ENCODE assay signal across 8 mouse cellular contexts in the genomic region with DNA sequence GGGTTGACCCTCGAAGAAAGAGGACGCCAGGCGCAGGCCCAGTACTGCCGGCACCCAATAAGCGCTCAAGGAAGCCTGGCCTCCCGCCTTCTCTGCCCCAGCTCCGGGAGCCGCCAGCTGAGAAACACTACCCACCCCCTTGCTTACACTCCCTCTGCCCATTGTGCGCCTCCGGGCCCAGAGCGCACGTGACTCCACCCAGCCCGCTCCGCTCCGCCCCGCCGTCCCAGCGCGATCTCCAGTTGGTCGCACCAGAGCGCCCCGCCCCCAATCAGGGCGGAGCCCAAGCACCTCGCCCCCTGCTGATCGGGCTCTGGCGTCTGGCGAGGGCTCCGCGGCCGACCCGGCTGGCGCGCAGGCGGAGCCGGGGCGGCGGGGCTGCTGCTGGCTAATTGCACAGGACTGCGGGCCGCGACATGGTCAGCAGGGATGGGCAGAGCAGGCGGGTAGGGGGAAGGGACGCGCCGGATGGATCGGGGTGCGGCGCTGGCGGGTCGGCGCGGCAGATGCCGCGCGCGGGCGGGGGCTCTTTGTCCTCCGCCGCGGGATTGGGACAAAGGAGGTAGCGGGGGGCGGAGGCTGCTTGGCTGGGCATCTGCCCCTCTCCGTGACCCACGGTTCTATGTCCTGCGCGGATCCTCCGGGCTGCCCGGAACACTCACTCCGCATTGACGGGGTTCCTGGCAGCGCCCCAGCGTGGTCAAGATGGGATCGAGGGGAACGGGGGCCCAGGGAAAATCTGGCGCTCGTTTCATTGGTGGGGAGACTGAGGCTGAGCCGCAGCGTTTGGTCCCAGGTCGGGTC. TPM values are rescaled to one million over a fixed set of nuclear protein-coding genes. Genes with fewer than 3 reads are reported as not detected.
A peak's percentile ranks its signal among the peaks of the same experiment; 100 is the strongest.
DNase-seq lines count a peak whose midpoint lies in the region; ATAC-seq and TF ChIP-seq lines count a peak whose summit lies in the region.

Gene Litaf (minus strand): TSS at position 129 of the 804 bp plus-strand sequence.

- WGBS in forebrain, embryonic 12.5 days, result under 1% methylated on average over 78 of the region's 78 CpGs
- under 1% methylated on average over 66 of the region's 78 CpGs for WGBS in heart, postnatal 0 days
- under 1% methylated on average over 75 of the region's 78 CpGs for WGBS in liver, embryonic 16.5 days (ENCODE audit: insufficient replicate concordance)
- under 1% methylated on average over 68 of the region's 78 CpGs for WGBS in neural tube, embryonic 13.5 days

- H3K36me3 ChIP-seq in E14TG2a.4 (ENCODE audit: insufficient read depth, low read length), result peaks cover 5% of the 10 kb centered on the region
- H3K36me3 ChIP-seq in forebrain, embryonic 12.5 days (replicated peaks), result peaks cover 4% of the 10 kb centered on the region; the same call in 1 of the 2 replicates
- H3K36me3 ChIP-seq in heart, postnatal 0 days (replicated peaks; ENCODE audit: control insufficient read depth, insufficient read depth, low read length), result no peaks in the 10 kb centered on the region
- no peaks in the 10 kb centered on the region for H3K36me3 ChIP-seq in liver, embryonic 16.5 days (ENCODE audit: control insufficient read depth, insufficient read depth)
- H3K36me3 ChIP-seq in neural tube, embryonic 13.5 days, result peaks cover under 1% of the 10 kb centered on the region; the same call in 1 of the 2 replicates
- H3K36me3 ChIP-seq in testis, adult 2 months (ENCODE audit: control insufficient read depth, insufficient read depth, low read length), result no peaks in the 10 kb centered on the region

- no peaks in the 10 kb centered on the region for H3K9me3 ChIP-seq in E14TG2a.4 (ENCODE audit: low read length)
- H3K9me3 ChIP-seq in forebrain, embryonic 12.5 days, result no peaks in the 10 kb centered on the region
- no peaks in the 10 kb centered on the region for H3K9me3 ChIP-seq in heart, postnatal 0 days (replicated peaks; ENCODE audit: control insufficient read depth, low read length)
- no peaks in the 10 kb centered on the region for H3K9me3 ChIP-seq in liver, embryonic 16.5 days (replicated peaks; ENCODE audit: control insufficient read depth, low read length)
- no peaks in the 10 kb centered on the region for H3K9me3 ChIP-seq in neural tube, embryonic 13.5 days

- no peak for TF ChIP-seq CTCF in E14TG2a.4 (conservative IDR thresholded peaks at IDR 0.05; ENCODE audit: low read length)
- TF ChIP-seq CTCF in heart, postnatal 0 days (IDR thresholded peaks at IDR 0.05; ENCODE audit: low read depth), result peak; percentile 44
- TF ChIP-seq CTCF in testis, adult 2 months (IDR thresholded peaks at IDR 0.05; ENCODE audit: control insufficient read depth, insufficient read depth, insufficient replicate concordance, low read depth, low read length), result no peak

- H3K4me1 ChIP-seq in E14TG2a.4 (replicated peaks; ENCODE audit: low read depth, low read length), result peaks cover 31% of the 10 kb centered on the region
- H3K4me1 ChIP-seq in forebrain, embryonic 12.5 days, result peaks cover 68% of the 10 kb centered on the region
- H3K4me1 ChIP-seq in heart, postnatal 0 days (ENCODE audit: control insufficient read depth, insufficient read depth), result peaks cover 48% of the 10 kb centered on the region
- peaks cover 14% of the 10 kb centered on the region for H3K4me1 ChIP-seq in liver, embryonic 16.5 days (ENCODE audit: control insufficient read depth, low read depth, low read length)
- H3K4me1 ChIP-seq in neural tube, embryonic 13.5 days (replicated peaks), result peaks cover 76% of the 10 kb centered on the region
- peaks cover 14% of the 10 kb centered on the region for H3K4me1 ChIP-seq in testis, adult 2 months (ENCODE audit: control insufficient read depth, insufficient read depth, low read length)

- DNase-seq in c-Kit-positive CD71-positive TER-119-positive erythroid progenitor cells, embryonic 14.5 days (ENCODE audit: low spot score), result peak; percentile 88
- peak; percentile 98 for DNase-seq in heart, postnatal 0 days (ENCODE audit: low spot score)
- peak; percentile 98 to 99 for DNase-seq in kidney, postnatal 4 days

- H3K9ac ChIP-seq in forebrain, embryonic 12.5 days, result peak within 1 kb of the TSS; percentile 94
- peak within 1 kb of the TSS; percentile 96 for H3K9ac ChIP-seq in heart, postnatal 0 days (replicated peaks; ENCODE audit: low read depth, low read length)
- H3K9ac ChIP-seq in liver, embryonic 16.5 days (ENCODE audit: low read depth, low read length), result peak within 1 kb of the TSS; percentile 59
- peak within 1 kb of the TSS; percentile 90 for H3K9ac ChIP-seq in neural tube, embryonic 13.5 days

- peak; percentile 49; the same call in 1 of the 2 replicates for TF ChIP-seq EP300 in heart, postnatal 0 days (IDR thresholded peaks at IDR 0.05; ENCODE audit: low read depth)

- peak; percentile 98 for ATAC-seq in forebrain, embryonic 12.5 days (ENCODE audit: low FRiP score)
- peak; percentile 96 for ATAC-seq in heart, postnatal 0 days (ENCODE audit: insufficient read depth, low read depth)
- peak; percentile 94 for ATAC-seq in liver, embryonic 16.5 days (ENCODE audit: low read depth)
- peak; percentile 97 for ATAC-seq in neural tube, embryonic 13.5 days (ENCODE audit: low read depth)

- peak within 1 kb of the TSS; percentile 93 for H3K4me3 ChIP-seq in E14TG2a.4 (replicated peaks; ENCODE audit: low read length)
- peak within 1 kb of the TSS; percentile 78 for H3K4me3 ChIP-seq in forebrain, embryonic 12.5 days (replicated peaks)
- peak within 1 kb of the TSS; percentile 88 for H3K4me3 ChIP-seq in heart, postnatal 0 days (ENCODE audit: low read depth, low read length)
- peak within 1 kb of the TSS; percentile 64 for H3K4me3 ChIP-seq in liver, embryonic 16.5 days (ENCODE audit: low read depth, low read length)
- H3K4me3 ChIP-seq in neural tube, embryonic 13.5 days, result peak within 1 kb of the TSS; percentile 81
- peak within 1 kb of the TSS; percentile 86 for H3K4me3 ChIP-seq in testis, adult 2 months (ENCODE audit: control insufficient read depth, low read depth, low read length)

- peak; percentile 46; the same call in 1 of the 2 replicates for TF ChIP-seq POLR2A in testis, adult 2 months (IDR thresholded peaks at IDR 0.05; ENCODE audit: control insufficient read depth, low read depth, low read length)

- H3K4me2 ChIP-seq in forebrain, embryonic 12.5 days, result peak within 1 kb of the TSS; percentile 85
- peak within 1 kb of the TSS; percentile 90 for H3K4me2 ChIP-seq in heart, postnatal 0 days (ENCODE audit: low read depth, low read length)
- peak within 1 kb of the TSS; percentile 86 for H3K4me2 ChIP-seq in liver, embryonic 16.5 days (ENCODE audit: low read depth, low read length)
- peak within 1 kb of the TSS; percentile 77 for H3K4me2 ChIP-seq in neural tube, embryonic 13.5 days

- peaks cover 44% of the 10 kb centered on the region for H3K27me3 ChIP-seq in E14TG2a.4 (ENCODE audit: insufficient read depth, low read length)
- H3K27me3 ChIP-seq in forebrain, embryonic 12.5 days, result no peaks in the 10 kb centered on the region
- no peaks in the 10 kb centered on the region for H3K27me3 ChIP-seq in heart, postnatal 0 days (ENCODE audit: control insufficient read depth, insufficient read depth, low read length)
- H3K27me3 ChIP-seq in liver, embryonic 16.5 days (ENCODE audit: control insufficient read depth, insufficient read depth, low read depth, low read length), result peaks cover 24% of the 10 kb centered on the region
- H3K27me3 ChIP-seq in neural tube, embryonic 13.5 days, result no peaks in the 10 kb centered on the region
- H3K27me3 ChIP-seq in testis, adult 2 months (ENCODE audit: control insufficient read depth, insufficient read depth, low read length), result no peaks in the 10 kb centered on the region

- peak within 1 kb of the TSS; percentile 99 for H3K27ac ChIP-seq in forebrain, embryonic 12.5 days
- peak within 1 kb of the TSS; percentile 97 for H3K27ac ChIP-seq in heart, postnatal 0 days (ENCODE audit: low read depth)
- H3K27ac ChIP-seq in liver, embryonic 16.5 days (ENCODE audit: low read length), result peak within 1 kb of the TSS; percentile 26; the same call in 1 of the 2 replicates
- peak within 1 kb of the TSS; percentile 98 for H3K27ac ChIP-seq in neural tube, embryonic 13.5 days (replicated peaks)
- H3K27ac ChIP-seq in testis, adult 2 months (ENCODE audit: control insufficient read depth, insufficient read depth, low read depth, low read length), result no peak within 1 kb of the TSS; the same call in 1 of the 2 replicates

RNA-seq across cellular contexts. Expression of gene Litaf, which starts in this region (rescaled TPM):
- 50.7 and 53.6 TPM in 2 replicates for polyA plus RNA-seq in forebrain, embryonic 12.5 days (2016; fragmentation: Nextera tagmentation; extraction: Ambion mirVana)
- 77.1 and 78.2 TPM in 2 replicates for total RNA-seq in heart, postnatal 0 days (2014; rRNA removed; ENCODE audit: low replicate concordance)
- polyA plus RNA-seq in heart, postnatal 0 days (2015; fragmentation: Nextera tagmentation; extraction: Ambion mirVana), result 53.8 and 55.7 TPM in 2 replicates
- polyA plus RNA-seq in liver, embryonic 16.5 days (2015; fragmentation: Nextera tagmentation; extraction: Ambion mirVana), result 45.4 and 52.9 TPM in 2 replicates
- 41.2 and 41.5 TPM in 2 replicates for polyA plus RNA-seq in neural tube, embryonic 13.5 days (2015; fragmentation: Nextera tagmentation; extraction: Ambion mirVana)
- polyA plus RNA-seq in testis, adult 2 months (2012; rRNA removed), result 14.7 and 17.7 TPM in 2 replicates
